Mouse (Mus musculus): Measurements from ENCODE around the gene Phtf1.

Gene Phtf1

GRCm38 (mm10) chr3:104020101-104020500, 52.2 kb downstream of the Phtf1 start:
- no peak for DNase-seq (ENCODE audit: low spot score)

GRCm38 (mm10) chr3:104026938-104027337, 59.0 kb downstream of the Phtf1 start:
- DNase-seq (ENCODE audit: low spot score) = peak; percentile 6

- DNase-seq (ENCODE audit: low spot score) = no peak
These were observed 64.2 kb downstream of the Phtf1 start for GRCm38 (mm10) chr3:104032086-104032485.

- no peak for DNase-seq (ENCODE audit: low spot score)
These were observed 64.8 kb downstream of the Phtf1 start for GRCm38 (mm10) chr3:104032747-104033146.

- peak; percentile 34 for DNase-seq (ENCODE audit: low spot score)
These were observed 91.2 kb downstream of the Phtf1 start for GRCm38 (mm10) chr3:104059001-104059622.

- no peak for DNase-seq (ENCODE audit: low spot score)
These were observed 101.5 kb downstream of the Phtf1 start for GRCm38 (mm10) chr3:104069395-104069794.

Measured in embryo, embryonic 10.5 days (tissue).